Comparison of ENCODE assay signal across 16 mouse cellular contexts in genomic region chr13:101479297-101479652, GRCm38 (mm10).
A peak's percentile ranks its signal among the peaks of the same experiment; 100 is the strongest.
DNase-seq lines count a peak whose midpoint lies in the region; ATAC-seq lines count a peak whose summit lies in the region.
"Had no signal": no experiment of that assay in that cellular context is flagged by ENCODE, and none has a peak within 500 bp of the region (broad histone marks: within the 10 kb centered on the region; RNA-seq: fewer than 3 reads in every experiment).

No protein-coding gene starts in this region.

- no peak overlapping the region for H3K4me2 ChIP-seq in heart, embryonic 11.5 days
- H3K4me2 ChIP-seq in stomach, embryonic 16.5 days (ENCODE audit: low read depth, low read length) = peak overlapping the region; percentile 15; the same call in 1 of the 2 replicates
- H3K4me2 ChIP-seq: heart, embryonic 15.5 days; hindbrain, embryonic 15.5 days; limb, embryonic 15.5 days; lung, embryonic 14.5 days; midbrain, embryonic 15.5 days had no signal

- no peak overlapping the region for H3K4me3 ChIP-seq in heart, embryonic 11.5 days (ENCODE audit: low read depth, low read length)
- no peak overlapping the region for H3K4me3 ChIP-seq in stomach, embryonic 16.5 days (replicated peaks; ENCODE audit: low read length)
- H3K4me3 ChIP-seq: heart, embryonic 15.5 days; hindbrain, embryonic 15.5 days; limb, embryonic 15.5 days; midbrain, embryonic 15.5 days had no signal

- no peak overlapping the region for H3K9ac ChIP-seq in heart, embryonic 11.5 days (ENCODE audit: low read depth, low read length)
- H3K9ac ChIP-seq in stomach, embryonic 16.5 days (ENCODE audit: low read length) = no peak overlapping the region
- H3K9ac ChIP-seq: forebrain, postnatal 0 days; heart, embryonic 15.5 days; hindbrain, embryonic 15.5 days; limb, embryonic 15.5 days; lung, embryonic 14.5 days; midbrain, embryonic 15.5 days had no signal

- ATAC-seq in heart, embryonic 11.5 days (replicated peaks; ENCODE audit: insufficient number of reproducible peaks, low FRiP score, low TSS enrichment) = no peak
- ATAC-seq in stomach, embryonic 16.5 days (ENCODE audit: insufficient read depth, low FRiP score) = no peak
- no peak for ATAC-seq in erythroid progenitor cell, adult 5-6 weeks (replicated peaks; ENCODE audit: low FRiP score, poor library complexity, severe bottlenecking)
- ATAC-seq: forebrain, postnatal 0 days; midbrain, embryonic 15.5 days had no signal

- no peaks in the 10 kb centered on the region for H3K36me3 ChIP-seq in heart, embryonic 11.5 days (ENCODE audit: control insufficient read depth, insufficient read depth, low read length)
- H3K36me3 ChIP-seq in stomach, embryonic 16.5 days (ENCODE audit: control insufficient read depth, insufficient read depth, low read length) = no peaks in the 10 kb centered on the region
- H3K36me3 ChIP-seq: heart, embryonic 15.5 days; hindbrain, embryonic 15.5 days; limb, embryonic 15.5 days; midbrain, embryonic 15.5 days had no signal

- no peaks in the 10 kb centered on the region; the same call in 1 of the 2 replicates for H3K4me1 ChIP-seq in heart, embryonic 11.5 days (ENCODE audit: control insufficient read depth, insufficient read depth, low read length)
- H3K4me1 ChIP-seq in stomach, embryonic 16.5 days (ENCODE audit: control insufficient read depth, insufficient read depth, low read length) = no peaks in the 10 kb centered on the region
- H3K4me1 ChIP-seq: hindbrain, embryonic 15.5 days; midbrain, embryonic 15.5 days had no signal

- 79% methylated on average over 2 of the region's 2 CpGs for WGBS in heart, embryonic 11.5 days (ENCODE audit: insufficient replicate concordance)
- WGBS in stomach, embryonic 16.5 days = 69% methylated on average over 2 of the region's 2 CpGs

- peak; percentile 33 for DNase-seq in heart, postnatal 4 days
- DNase-seq in cerebellum, adult 18-20 months = peak; percentile 81 to 86
- peak; percentile 79 to 89 for DNase-seq in cerebellum, postnatal 36 days
- DNase-seq in kidney, postnatal 10 days = no peak
- DNase-seq: embryo, embryonic 11 days; forebrain, postnatal 0 days; gastrocnemius, postnatal 25 days; kidney, adult 8-10 months; lung, embryonic 14.5 days had no signal

- no peak overlapping the region for H3K27ac ChIP-seq in heart, embryonic 11.5 days (ENCODE audit: low read depth, low read length)
- peak overlapping the region; percentile 93 for H3K27ac ChIP-seq in stomach, embryonic 16.5 days (ENCODE audit: low read length)
- H3K27ac ChIP-seq: heart, embryonic 15.5 days; hindbrain, embryonic 15.5 days; limb, embryonic 15.5 days; midbrain, embryonic 15.5 days had no signal

- no peaks in the 10 kb centered on the region for H3K27me3 ChIP-seq in heart, embryonic 11.5 days (ENCODE audit: control insufficient read depth, insufficient read depth, low read length)
- no peaks in the 10 kb centered on the region for H3K27me3 ChIP-seq in stomach, embryonic 16.5 days (ENCODE audit: control insufficient read depth, insufficient read depth, low read length)
- H3K27me3 ChIP-seq: heart, embryonic 15.5 days; hindbrain, embryonic 15.5 days; limb, embryonic 15.5 days; midbrain, embryonic 15.5 days had no signal

- H3K9me3 ChIP-seq in heart, embryonic 11.5 days (replicated peaks; ENCODE audit: control insufficient read depth, low read length) = no peaks in the 10 kb centered on the region
- H3K9me3 ChIP-seq in stomach, embryonic 16.5 days (replicated peaks; ENCODE audit: control insufficient read depth, low read length) = no peaks in the 10 kb centered on the region
- H3K9me3 ChIP-seq: heart, embryonic 15.5 days; hindbrain, embryonic 15.5 days; limb, embryonic 15.5 days; midbrain, embryonic 15.5 days had no signal
